Mouse (Mus musculus) yolk sac, embryonic 10.5 days (tissue): ENCODE measurements around the gene Rims1.

Source experiments
- DNase-seq: peaks from one replicate; pipeline ENCODE4 v3.0.0-alpha.2; 2017; ENCODE audit warnings: low spot score

Rims1 gene

GRCm38 (mm10) chr1:22805726-22806625, at the start of gene Rims1:
Rims1 (minus strand) TSS chr1:22805994.
- peak; percentile 27 for DNase-seq

GRCm38 (mm10) chr1:22806626-22807096, 867 bp upstream of the Rims1 start:
- no peak for DNase-seq

- DNase-seq = no peak
Observed at GRCm38 (mm10) chr1:22805025-22805725, 619 bp downstream of the Rims1 start.

DNA sequence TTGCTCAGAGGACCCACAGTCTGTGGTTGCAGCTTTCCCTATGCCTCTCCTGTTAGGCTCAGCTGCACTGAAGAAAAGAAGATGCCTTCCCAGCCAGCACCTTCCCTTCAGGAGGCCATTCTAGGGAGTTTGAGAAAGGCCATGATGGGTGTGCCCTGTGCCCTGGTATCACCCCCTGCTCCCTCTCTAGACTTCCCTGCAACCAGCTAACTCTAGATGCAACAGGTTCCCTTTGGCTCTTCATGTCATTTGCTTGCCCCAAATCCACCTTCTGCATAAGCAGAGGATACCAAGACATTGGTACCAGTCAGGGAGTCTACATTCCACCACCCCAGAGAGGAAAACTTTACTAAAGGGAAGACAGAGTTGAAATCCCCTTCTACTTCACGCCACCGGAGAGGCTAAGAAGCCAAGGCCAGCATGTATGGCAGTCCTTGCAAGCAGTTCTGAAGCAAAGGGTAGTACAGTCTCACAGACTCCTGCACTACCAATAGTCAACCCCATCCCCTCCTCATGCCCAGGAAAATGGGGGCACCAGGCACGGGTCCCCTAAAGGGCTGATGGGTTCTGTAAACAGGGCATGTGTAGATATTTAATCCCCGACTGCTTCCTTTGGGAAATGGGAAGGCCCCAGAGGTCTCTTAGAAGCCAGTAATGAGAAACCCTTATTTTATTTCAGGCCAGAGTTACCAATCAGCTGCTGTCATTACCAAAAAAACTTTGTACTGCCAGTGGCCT, 1.5 kb downstream of the Rims1 start:
- no peak for DNase-seq

- no peak for DNase-seq
Observed at GRCm38 (mm10) chr1:22803471-22803870, 2.3 kb downstream of the Rims1 start.

DNA sequence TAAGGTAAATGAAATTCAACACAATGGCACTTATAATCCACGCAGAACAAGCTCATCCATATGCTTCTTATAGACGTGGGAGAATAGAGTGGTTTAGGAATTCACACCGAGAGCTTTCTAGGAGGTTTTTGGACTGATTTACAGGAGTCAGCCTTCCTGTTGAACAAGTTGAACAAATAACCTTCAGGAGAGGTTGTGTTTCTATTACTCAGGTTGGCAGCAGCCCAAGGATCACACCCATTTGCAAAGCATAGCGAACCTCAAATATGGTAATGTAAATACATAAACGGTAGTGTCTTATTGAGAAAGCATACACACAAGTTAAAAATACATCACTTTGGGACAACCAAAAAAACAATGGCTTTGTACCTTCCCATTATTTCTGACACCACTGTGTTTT, 5.5 kb downstream of the Rims1 start:
- no peak for DNase-seq

DNA sequence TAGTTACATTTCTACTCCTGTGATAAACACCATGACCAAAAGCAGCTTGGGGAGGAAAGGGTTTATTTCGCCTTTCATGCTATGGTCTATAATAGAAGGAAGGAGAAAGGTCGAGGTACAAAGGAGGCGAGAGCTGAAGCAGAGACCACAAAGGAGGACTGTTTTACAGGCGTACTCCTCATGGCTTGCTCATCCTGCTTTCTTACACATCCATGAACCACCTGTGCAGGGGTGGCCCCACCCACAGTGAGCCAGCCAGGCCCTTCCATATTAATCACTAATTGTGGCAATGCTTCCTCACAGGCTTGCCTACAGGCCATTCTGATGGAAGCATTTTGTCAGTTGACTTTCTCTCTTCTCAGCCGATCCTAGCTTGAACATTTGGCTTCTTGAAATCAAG, 8.7 kb downstream of the Rims1 start:
- no peak for DNase-seq

DNA sequence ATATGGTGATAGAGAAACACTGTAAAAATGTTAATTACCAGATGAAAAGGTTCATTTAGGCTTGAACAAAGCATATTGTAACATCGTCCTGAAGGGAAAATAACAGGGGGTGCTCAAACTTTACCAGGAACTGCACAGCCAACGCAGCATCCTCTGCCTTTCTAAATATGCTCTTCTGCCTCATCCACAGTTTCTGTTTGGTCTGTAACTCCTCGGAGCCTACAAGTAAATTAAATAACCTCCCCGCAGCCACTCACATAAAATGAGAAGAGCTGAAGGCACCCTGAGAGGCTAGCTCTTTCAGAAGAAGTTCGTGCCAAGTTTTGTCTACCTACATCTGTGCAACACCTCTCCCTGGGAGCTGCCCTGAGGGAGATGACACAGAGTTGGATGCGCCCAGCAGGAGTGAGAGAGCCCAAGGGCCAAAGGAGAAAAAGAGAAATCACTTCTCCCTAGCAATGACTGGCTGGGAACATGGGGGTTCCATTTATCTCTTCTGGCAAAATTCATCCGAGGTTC, 16.3 kb downstream of the Rims1 start:
- DNase-seq = no peak

GRCm38 (mm10) chr1:22787616-22788015, 18.2 kb downstream of the Rims1 start:
- DNase-seq = no peak

- DNase-seq = no peak
Observed at GRCm38 (mm10) chr1:22770530-22771254, 35.1 kb downstream of the Rims1 start.

DNA sequence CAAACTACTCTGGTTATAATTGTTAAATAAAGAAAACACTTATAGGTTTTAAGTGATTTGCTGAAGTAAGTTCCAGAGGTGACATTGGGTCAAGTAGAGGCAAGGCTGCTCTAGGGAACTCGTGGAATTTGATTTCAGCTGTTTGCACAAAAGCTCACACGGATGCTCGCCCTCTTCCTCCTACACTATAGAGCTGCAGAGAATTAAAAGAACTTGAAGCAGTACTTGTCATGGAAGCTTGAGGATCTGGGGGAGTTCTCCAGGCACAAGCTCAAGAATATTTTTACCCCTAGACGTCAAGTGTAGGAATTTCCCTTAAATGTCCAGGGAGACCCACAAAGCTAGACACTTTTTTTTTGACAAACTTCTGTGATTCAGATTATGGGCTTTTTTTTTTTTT, 42.4 kb downstream of the Rims1 start:
- no peak for DNase-seq

GRCm38 (mm10) chr1:22762780-22763179, 43.0 kb downstream of the Rims1 start:
- no peak for DNase-seq

DNA sequence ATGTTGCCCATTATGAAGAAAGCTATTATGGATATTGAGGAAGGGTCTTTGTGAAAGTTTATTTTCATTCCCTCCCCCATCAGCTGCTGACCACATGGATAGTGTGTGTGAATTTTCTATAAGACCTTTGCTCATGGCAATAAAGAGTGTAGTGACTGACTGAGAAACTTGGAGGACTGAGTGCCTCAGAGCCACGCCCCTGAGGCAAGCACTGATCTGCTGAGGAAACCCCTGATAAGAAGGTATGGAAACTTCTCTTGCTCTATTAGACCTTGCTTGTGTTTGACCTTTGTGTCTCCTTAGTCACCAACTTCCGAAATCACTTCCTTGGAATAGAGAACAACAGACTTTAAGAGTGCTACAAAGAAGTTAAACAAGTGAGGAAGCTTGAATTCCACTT, 55.3 kb downstream of the Rims1 start:
- DNase-seq = no peak

GRCm38 (mm10) chr1:22744655-22745054, 61.1 kb downstream of the Rims1 start:
- no peak for DNase-seq

DNA sequence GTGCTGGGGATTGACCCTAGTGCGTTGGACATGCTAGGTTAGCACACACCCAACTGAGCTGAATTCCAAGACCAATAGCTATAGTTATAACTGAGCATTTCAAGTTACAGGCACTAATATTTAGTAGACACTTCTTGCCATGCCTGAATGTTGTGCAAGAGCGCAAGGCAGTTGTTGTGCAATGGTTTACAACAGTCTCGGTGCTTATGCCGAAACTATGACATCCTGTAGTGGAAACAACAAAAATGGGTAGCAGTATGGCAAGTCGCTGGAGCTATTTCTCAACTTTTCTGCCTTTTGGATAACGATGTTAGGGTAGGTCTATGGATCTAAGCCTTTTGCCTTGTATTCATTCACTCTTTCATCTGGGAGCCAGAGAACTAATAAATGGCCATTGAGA, 68.3 kb downstream of the Rims1 start:
- DNase-seq = no peak

DNA sequence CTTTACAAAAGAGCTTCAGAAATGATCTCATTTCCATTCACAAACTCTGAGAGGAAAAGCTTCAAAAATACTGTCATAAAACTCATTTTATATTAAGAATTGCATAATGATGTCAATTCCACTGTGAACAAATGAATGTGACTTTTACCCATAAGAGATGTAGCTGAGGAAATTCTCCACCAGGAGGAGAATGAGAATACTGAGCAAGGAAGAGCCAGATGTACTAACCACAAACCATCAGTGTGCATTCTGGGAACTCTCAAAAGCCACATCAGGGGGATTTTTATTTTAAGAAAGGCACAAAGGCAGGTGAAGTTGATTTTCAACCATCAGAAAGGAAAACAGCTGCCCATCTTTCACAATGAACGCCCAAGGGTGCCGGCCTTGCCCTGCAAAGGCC, 71.4 kb downstream of the Rims1 start:
- DNase-seq = no peak

GRCm38 (mm10) chr1:22733281-22733680, 72.5 kb downstream of the Rims1 start:
- no peak for DNase-seq

GRCm38 (mm10) chr1:22728207-22728606, 77.6 kb downstream of the Rims1 start:
- DNase-seq = no peak

- DNase-seq = no peak
Observed at GRCm38 (mm10) chr1:22721706-22722105, 84.1 kb downstream of the Rims1 start.

- DNase-seq = no peak
Observed at GRCm38 (mm10) chr1:22720714-22721113, 85.1 kb downstream of the Rims1 start.

- DNase-seq = no peak
Observed at GRCm38 (mm10) chr1:22709461-22709860, 96.3 kb downstream of the Rims1 start.

- no peak for DNase-seq
Observed at GRCm38 (mm10) chr1:22695046-22695445, 110.7 kb downstream of the Rims1 start.
